Mouse (Mus musculus) midbrain, embryonic 11.5 days (tissue): ENCODE measurements around the gene Ugt1a10. TPM values are rescaled to one million over a fixed set of nuclear protein-coding genes. Genes with fewer than 3 reads are reported as not detected.

Experiments used
- ATAC-seq: fragments of 200-750 bp; cut with Nextera tagmentation; 2 replicates; pipeline ENCODE4 v1.8.0; 2017; ENCODE audit warnings: moderate TSS enrichment, moderate library complexity; ENCODE audit not compliant: low FRiP score
- DNase-seq: peaks from one replicate; pipeline ENCODE4 v3.0.0; 2015; ENCODE audit warnings: low spot score; ENCODE audit errors: missing footprints
- H3K27ac ChIP-seq: fragments of 300-500 bp; sonication (generic); 2 replicates; pipeline ENCODE4 v1.5.1; 2014; ENCODE audit warnings: low read depth, low read length
- H3K27me3 ChIP-seq: fragments of 300-500 bp; sonication (generic); 2 replicates; pipeline ENCODE4 v1.6.1; 2014; ENCODE audit warnings: mild to moderate bottlenecking, low read length, moderate library complexity, mixed read lengths; ENCODE audit not compliant: control insufficient read depth, insufficient read depth
- H3K36me3 ChIP-seq: fragments of 300-500 bp; sonication (generic); 2 replicates; pipeline ENCODE4 v1.6.1; 2014; ENCODE audit warnings: mild to moderate bottlenecking, low read length, moderate library complexity, mixed read lengths; ENCODE audit not compliant: control insufficient read depth, insufficient read depth
- H3K4me1 ChIP-seq: fragments of 300-500 bp; sonication (generic); 2 replicates; pipeline ENCODE4 v1.6.1; 2014; ENCODE audit warnings: low read length; ENCODE audit not compliant: control insufficient read depth, insufficient read depth
- H3K4me2 ChIP-seq: fragments of 300-500 bp; sonication (generic); 2 replicates; pipeline ENCODE4 v1.6.1; 2014; ENCODE audit warnings: mild to moderate bottlenecking, moderate library complexity
- H3K4me3 ChIP-seq: fragments of 300-500 bp; sonication (generic); 2 replicates; pipeline ENCODE4 v1.5.1; 2014; ENCODE audit warnings: low read depth, low read length
- H3K9ac ChIP-seq: fragments of 300-500 bp; sonication (generic); 2 replicates; pipeline ENCODE4 v1.6.1; 2014; ENCODE audit warnings: low read length
- H3K9me3 ChIP-seq: fragments of 300-500 bp; sonication (generic); 2 replicates; pipeline ENCODE4 v1.6.1; 2016; ENCODE audit warnings: low read length; ENCODE audit not compliant: control insufficient read depth
- WGBS: fragments of 180-500 bp; shearing (Covaris S2); extraction: QIAGEN DNeasy Blood & Tissue Kit; methylation state at CpG from one replicate; pipeline ENCODE4 v1.1.7; 2014; 5-methylcytosine and 5-hydroxymethylcytosine counted together
- polyA plus RNA-seq: library from polyadenylated mRNA; unstranded; fragments of >200 nt; fragmentation: Nextera tagmentation; extraction: Ambion mirVana; gene quantifications from 2 replicates; pipeline ENCODE4 v1.2.1, GENCODE M21; 2014

Gene Ugt1a10
- polyA plus RNA-seq, 1 experiment from 2014 or later = not detected

GRCm38 (mm10) chr1:88228121-88228520, 172.9 kb downstream of the Ugt1a10 start:
- Histone ChIP-seq H3K9me3 (peaks cover 79% of the 10 kb centered on the region), H3K36me3 (no peaks in the 10 kb centered on the region), H3K4me2 (no peak overlapping the region), H3K4me1 (no peaks in the 10 kb centered on the region), H3K27ac (no peak overlapping the region), H3K9ac (no peak overlapping the region), H3K4me3 (no peak overlapping the region), H3K27me3 (no peaks in the 10 kb centered on the region)
- 69% methylated on average over 7 of the region's 7 CpGs for WGBS
- DNase-seq = no peak
- ATAC-seq = 0 out of 2 replicates have a peak, but pooled peaks have one; percentile 8

GRCm38 (mm10) chr1:88229566-88229965, 174.4 kb downstream of the Ugt1a10 start:
- peaks cover 93% of the 10 kb centered on the region for H3K9me3 ChIP-seq
- H3K4me1 ChIP-seq = no peaks in the 10 kb centered on the region
- WGBS = 78% methylated on average over 3 of the region's 3 CpGs
- no peaks in the 10 kb centered on the region for H3K27me3 ChIP-seq
- no peak overlapping the region for H3K27ac ChIP-seq
- H3K4me2 ChIP-seq = no peak overlapping the region
- no peak for ATAC-seq
- no peak for DNase-seq
- no peaks in the 10 kb centered on the region for H3K36me3 ChIP-seq
- no peak overlapping the region for H3K4me3 ChIP-seq
- no peak overlapping the region for H3K9ac ChIP-seq

GRCm38 (mm10) chr1:88229986-88230385, 174.8 kb downstream of the Ugt1a10 start:
- no peak overlapping the region for H3K4me2 ChIP-seq
- H3K9ac ChIP-seq = no peak overlapping the region
- DNase-seq (no peak), ATAC-seq (peak; percentile 8; the same call in 1 of the 2 replicates)
- no peak overlapping the region for H3K4me3 ChIP-seq
- no peaks in the 10 kb centered on the region for H3K36me3 ChIP-seq
- WGBS = 83% methylated on average over 5 of the region's 5 CpGs
- no peak overlapping the region for H3K27ac ChIP-seq
- no peaks in the 10 kb centered on the region for H3K4me1 ChIP-seq
- peaks cover 98% of the 10 kb centered on the region for H3K9me3 ChIP-seq
- no peaks in the 10 kb centered on the region for H3K27me3 ChIP-seq

- Histone ChIP-seq H3K9me3 (peaks cover 100% of the 10 kb centered on the region), H3K4me1 (no peaks in the 10 kb centered on the region), H3K27ac (no peak overlapping the region), H3K27me3 (no peaks in the 10 kb centered on the region), H3K36me3 (no peaks in the 10 kb centered on the region), H3K4me2 (no peak overlapping the region), H3K9ac (no peak overlapping the region), H3K4me3 (no peak overlapping the region)
- DNase-seq (no peak), ATAC-seq (no peak)
- WGBS = 68% methylated on average over 7 of the region's 7 CpGs
These were observed 175.2 kb downstream of the Ugt1a10 start for GRCm38 (mm10) chr1:88230421-88230820.

- H3K27ac ChIP-seq = no peak overlapping the region
- no peaks in the 10 kb centered on the region for H3K4me1 ChIP-seq
- no peaks in the 10 kb centered on the region for H3K27me3 ChIP-seq
- H3K9ac ChIP-seq = no peak overlapping the region
- no peaks in the 10 kb centered on the region for H3K36me3 ChIP-seq
- DNase-seq (no peak), ATAC-seq (no peak)
- H3K4me3 ChIP-seq = no peak overlapping the region
- H3K4me2 ChIP-seq = no peak overlapping the region
- peaks cover 100% of the 10 kb centered on the region for H3K9me3 ChIP-seq
- WGBS = 76% methylated on average over 6 of the region's 6 CpGs
These were observed 176.0 kb downstream of the Ugt1a10 start for GRCm38 (mm10) chr1:88230981-88231802.

GRCm38 (mm10) chr1:88231803-88232499, 176.8 kb downstream of the Ugt1a10 start:
- Histone ChIP-seq H3K4me2 (no peak overlapping the region), H3K9me3 (peaks cover 97% of the 10 kb centered on the region), H3K4me1 (no peaks in the 10 kb centered on the region), H3K27me3 (no peaks in the 10 kb centered on the region), H3K36me3 (no peaks in the 10 kb centered on the region), H3K9ac (no peak overlapping the region), H3K4me3 (no peak overlapping the region), H3K27ac (no peak overlapping the region)
- no peak for ATAC-seq
- WGBS = 67% methylated on average over 7 of the region's 7 CpGs
- no peak for DNase-seq

GRCm38 (mm10) chr1:88232664-88233380, 177.6 kb downstream of the Ugt1a10 start:
- DNase-seq = no peak
- H3K9me3 ChIP-seq = peaks cover 97% of the 10 kb centered on the region
- H3K27me3 ChIP-seq = no peaks in the 10 kb centered on the region
- no peaks in the 10 kb centered on the region for H3K36me3 ChIP-seq
- no peak overlapping the region for H3K27ac ChIP-seq
- no peaks in the 10 kb centered on the region for H3K4me1 ChIP-seq
- no peak overlapping the region for H3K4me3 ChIP-seq
- no peak for ATAC-seq
- WGBS = 55% methylated on average over 3 of the region's 3 CpGs
- no peak overlapping the region for H3K9ac ChIP-seq
- no peak overlapping the region for H3K4me2 ChIP-seq

GRCm38 (mm10) chr1:88233421-88234247, 178.4 kb downstream of the Ugt1a10 start:
- Histone ChIP-seq H3K9me3 (peaks cover 97% of the 10 kb centered on the region), H3K4me1 (no peaks in the 10 kb centered on the region), H3K36me3 (no peaks in the 10 kb centered on the region), H3K4me2 (no peak overlapping the region), H3K27me3 (no peaks in the 10 kb centered on the region), H3K9ac (no peak overlapping the region), H3K27ac (no peak overlapping the region), H3K4me3 (no peak overlapping the region)
- 69% methylated on average over 14 of the region's 14 CpGs for WGBS
- ATAC-seq = 0 out of 2 replicates have a peak, but pooled peaks have one; percentile 4
- no peak for DNase-seq
